ENCODE assay signal across 28 mouse cellular contexts in genomic region chr8:90378036-90378435, GRCm38 (mm10). TPM values are rescaled to one million over a fixed set of nuclear protein-coding genes. Genes with fewer than 3 reads are reported as not detected.
A peak's percentile ranks its signal among the peaks of the same experiment; 100 is the strongest.
DNase-seq lines count a peak whose midpoint lies in the region; ATAC-seq and TF ChIP-seq lines count a peak whose summit lies in the region.
"Had no signal": no experiment of that assay in that cellular context is flagged by ENCODE, and none has a peak within 500 bp of the region (broad histone marks: within the 10 kb centered on the region; RNA-seq: fewer than 3 reads in every experiment).

No protein-coding gene starts in this region.

- dilution Hi-C loops in CH12.LX (cut with MboI; ENCODE audit: extremely low pct_ligation_motif_present, extremely low pct_unique_long_range_greater_than_20kb, low sequenced_read_pairs): no loop called here

- no peak for TF ChIP-seq POLR2A in CH12.LX (IDR thresholded peaks at IDR 0.05; ENCODE audit: low read depth, low read length)

- no peaks in the 10 kb centered on the region for H3K79me2 ChIP-seq in CH12.LX (replicated peaks; ENCODE audit: control insufficient read depth, extremely low read depth, insufficient read depth, poor library complexity, severe bottlenecking)

- H3K4me3 ChIP-seq in CH12.LX (replicated peaks in 1 of 3; ENCODE audit: low read depth in 2 of 3, low read length in 2 of 3, poor library complexity in 1 of 3): no peak overlapping the region
- no peak overlapping the region for H3K4me3 ChIP-seq in stomach, postnatal 0 days (ENCODE audit: low read depth, low read length)
- H3K4me3 ChIP-seq: forebrain, embryonic 13.5 days; heart, adult 2 months; limb, embryonic 10.5 days; limb, embryonic 15.5 days; megakaryocyte, embryonic 14.5 days; midbrain, embryonic 12.5 days had no signal

- peaks cover 7% of the 10 kb centered on the region for H3K9me3 ChIP-seq in CH12.LX (replicated peaks; ENCODE audit: low read length)
- H3K9me3 ChIP-seq in stomach, postnatal 0 days (ENCODE audit: control insufficient read depth, low read length): no peaks in the 10 kb centered on the region
- H3K9me3 ChIP-seq: forebrain, embryonic 13.5 days; limb, embryonic 10.5 days; limb, embryonic 15.5 days; midbrain, embryonic 12.5 days had no signal

- H3K27ac ChIP-seq in CH12.LX (ENCODE audit: insufficient read depth, low read depth): peak overlapping the region; percentile 36; the same call in 1 of the 2 replicates
- H3K27ac ChIP-seq in stomach, postnatal 0 days (replicated peaks): no peak overlapping the region
- H3K27ac ChIP-seq: forebrain, embryonic 13.5 days; heart, adult 2 months; limb, embryonic 10.5 days; limb, embryonic 15.5 days; liver, embryonic 14.5 days; midbrain, embryonic 12.5 days had no signal

- 83% methylated on average over 3 of the region's 3 CpGs for WGBS in stomach, postnatal 0 days

- peaks cover 0 to 33% of the 10 kb centered on the region in 2 experiments; a peak in 3 of 4 replicates for H3K4me1 ChIP-seq in CH12.LX (ENCODE audit: control insufficient read depth in 1 of 2, insufficient read depth in 2 of 2)
- no peaks in the 10 kb centered on the region for H3K4me1 ChIP-seq in stomach, postnatal 0 days (replicated peaks; ENCODE audit: control insufficient read depth, insufficient read depth)
- H3K4me1 ChIP-seq: forebrain, embryonic 13.5 days; limb, embryonic 10.5 days; limb, embryonic 15.5 days; megakaryocyte, embryonic 14.5 days; midbrain, embryonic 12.5 days had no signal

- no peak; the same call in none of the 2 replicates for TF ChIP-seq RAD21 in CH12.LX (IDR thresholded peaks at IDR 0.05; ENCODE audit: low read depth, low read length)

- ATAC-seq in granulocyte monocyte progenitor cell, adult 5-6 weeks (replicated peaks; ENCODE audit: poor library complexity, severe bottlenecking): peak; percentile 97
- ATAC-seq in megakaryocyte, adult 5-6 weeks (ENCODE audit: poor library complexity, severe bottlenecking): peak; percentile 90
- ATAC-seq in stomach, postnatal 0 days (ENCODE audit: low FRiP score, low TSS enrichment): peak; percentile 67
- ATAC-seq: CD4-positive, CD25-positive, alpha-beta regulatory T cell, adult 4 months; forebrain, embryonic 13.5 days; hindbrain, embryonic 16.5 days had no signal

- no peaks in the 10 kb centered on the region for H3K27me3 ChIP-seq in CH12.LX (replicated peaks)
- H3K27me3 ChIP-seq in stomach, postnatal 0 days (ENCODE audit: control insufficient read depth, insufficient read depth, low read length): no peaks in the 10 kb centered on the region
- H3K27me3 ChIP-seq: forebrain, embryonic 13.5 days; limb, embryonic 15.5 days; megakaryocyte, embryonic 14.5 days; midbrain, embryonic 12.5 days had no signal

- TF ChIP-seq CTCF in CH12.LX (conservative IDR thresholded peaks at IDR 0.05 in 1 of 2, IDR thresholded peaks at IDR 0.05 in 1 of 2; ENCODE audit: low read depth in 2 of 2, low read length in 2 of 2): no peak
- TF ChIP-seq CTCF in stomach, postnatal 0 days (IDR thresholded peaks at IDR 0.05; ENCODE audit: low read depth): no peak

- in situ Hi-C loops in CH12.LX (cut with MboI; ENCODE audit: low pct_ligation_motif_present, low pct_unique_long_range_greater_than_20kb, low sequenced_read_pairs): no loop called here

- TF ChIP-seq EP300 in CH12.LX (IDR thresholded peaks at IDR 0.05; ENCODE audit: low read length): peak; percentile 91
- no peak for TF ChIP-seq EP300 in stomach, postnatal 0 days (optimal IDR thresholded peaks at IDR 0.05)

- H3K4me2 ChIP-seq in CH12.LX (ENCODE audit: insufficient read depth, low read depth, poor library complexity, severe bottlenecking): peak overlapping the region; percentile 34
- no peak overlapping the region for H3K4me2 ChIP-seq in stomach, postnatal 0 days (replicated peaks; ENCODE audit: low read depth)
- H3K4me2 ChIP-seq: forebrain, embryonic 13.5 days; limb, embryonic 15.5 days; midbrain, embryonic 12.5 days had no signal

- no peak overlapping the region for H3K9ac ChIP-seq in CH12.LX (ENCODE audit: insufficient read depth, low read depth)
- H3K9ac ChIP-seq in stomach, postnatal 0 days (ENCODE audit: low read length): no peak overlapping the region
- H3K9ac ChIP-seq: forebrain, embryonic 13.5 days; limb, embryonic 15.5 days; liver, embryonic 14.5 days; midbrain, embryonic 12.5 days had no signal

- DNase-seq in CH12.LX (ENCODE audit: extremely low read depth): peak; percentile 89
- DNase-seq in stomach, postnatal 0 days (ENCODE audit: low spot score): no peak
- no peak for DNase-seq in frontal cortex, postnatal 10 days (ENCODE audit: low spot score in 2 of 2)
- no peak for DNase-seq in spleen, postnatal 10 days (ENCODE audit: low spot score in 2 of 2)
- DNase-seq in right cerebral cortex, postnatal 10 days (ENCODE audit: low spot score in 2 of 2): no peak
- DNase-seq: adrenal gland, postnatal 25 days; cerebellum, adult 18-20 months; cerebellum, postnatal 10 days; gastrocnemius, postnatal 25 days; heart, adult 2 months; heart, postnatal 14 days; kidney, adult 11 months; kidney, postnatal 14 days; lung, adult 2 months; lung, postnatal 10 days; right cerebral cortex, postnatal 14 days; thymus, adult 2 months; thymus, postnatal 36 days had no signal

- H3K36me3 ChIP-seq in CH12.LX (replicated peaks in 1 of 2; ENCODE audit: control insufficient read depth in 1 of 2, insufficient read depth in 1 of 2, low read length in 1 of 2): no peaks in the 10 kb centered on the region
- H3K36me3 ChIP-seq in stomach, postnatal 0 days (ENCODE audit: control insufficient read depth, insufficient read depth, low read length): no peaks in the 10 kb centered on the region
- H3K36me3 ChIP-seq: limb, embryonic 10.5 days; limb, embryonic 15.5 days; midbrain, embryonic 12.5 days had no signal

TF ChIP-seq in CH12.LX, 34 proteins besides CTCF, POLR2A, EP300 and RAD21 (continues in another document):
- TF ChIP-seq IRF4 (IDR thresholded peaks at IDR 0.05; ENCODE audit: low read depth, low read length) (peak; percentile 95), TBP (conservative IDR thresholded peaks at IDR 0.05; ENCODE audit: low read depth, low read length) (no peak), CHD1 (IDR thresholded peaks at IDR 0.05; ENCODE audit: low read depth, low read length) (no peak), POLR2AphosphoS2 (IDR thresholded peaks at IDR 0.05; ENCODE audit: low read depth, low read length) (no peak), NRF1 (IDR thresholded peaks at IDR 0.05; ENCODE audit: low read depth, low read length) (0 out of 2 replicates have a peak, but pooled peaks have one; percentile 16), MAFK (IDR thresholded peaks at IDR 0.05; ENCODE audit: insufficient replicate concordance, low read length) (peak; percentile 87), HCFC1 (IDR thresholded peaks at IDR 0.05; ENCODE audit: low read depth, low read length) (no peak), TCF12 (IDR thresholded peaks at IDR 0.05; ENCODE audit: low read depth, low read length) (peak; percentile 81), ETS1 (conservative IDR thresholded peaks at IDR 0.05; ENCODE audit: low read depth, low read length) (peak; percentile 78), RCOR1 (conservative IDR thresholded peaks at IDR 0.05; ENCODE audit: low read depth, low read length) (0 out of 2 replicates have a peak, but pooled peaks have one; percentile 68), ZC3H11A (IDR thresholded peaks at IDR 0.05; ENCODE audit: low read depth, low read length) (no peak), BHLHE40 (IDR thresholded peaks at IDR 0.05; ENCODE audit: low read depth, low read length) (peak; percentile 76), ZKSCAN1 (IDR thresholded peaks at IDR 0.05; ENCODE audit: borderline replicate concordance, low read depth, low read length) (no peak), KAT2A (IDR thresholded peaks at IDR 0.05; ENCODE audit: insufficient replicate concordance, low read length) (no peak), MYC (IDR thresholded peaks at IDR 0.05; ENCODE audit: low read depth, low read length) (no peak), SMC3 (IDR thresholded peaks at IDR 0.05; ENCODE audit: low read depth, low read length) (no peak), E2F4 (IDR thresholded peaks at IDR 0.05; ENCODE audit: insufficient replicate concordance, low read depth, low read length) (no peak), USF2 (conservative IDR thresholded peaks at IDR 0.05; ENCODE audit: low read depth, low read length) (no peak), USF1 (IDR thresholded peaks at IDR 0.05; ENCODE audit: low read depth, low read length) (no peak), GABPA (IDR thresholded peaks at IDR 0.05; ENCODE audit: insufficient replicate concordance, low read depth, low read length) (no peak), MAZ (IDR thresholded peaks at IDR 0.05; ENCODE audit: low read depth, low read length) (no peak), NELFE (IDR thresholded peaks at IDR 0.05; ENCODE audit: low read depth, low read length) (no peak), MXI1 (IDR thresholded peaks at IDR 0.05; ENCODE audit: low read depth, low read length) (0 out of 2 replicates have a peak, but pooled peaks have one; percentile 41), ZNF384 (IDR thresholded peaks at IDR 0.05; ENCODE audit: low read depth, low read length) (no peak), CHD2 (IDR thresholded peaks at IDR 0.05; ENCODE audit: low read length) (peak; percentile 65), ELF1 (IDR thresholded peaks at IDR 0.05; ENCODE audit: low read depth, low read length) (no peak), MEF2A (IDR thresholded peaks at IDR 0.05; ENCODE audit: borderline replicate concordance, low read depth, low read length) (peak; percentile 75; the same call in 1 of the 2 replicates), PAX5 (IDR thresholded peaks at IDR 0.05; ENCODE audit: low read length) (no peak), ZMIZ1 (IDR thresholded peaks at IDR 0.05; ENCODE audit: low read depth, low read length) (no peak), UBTF (IDR thresholded peaks at IDR 0.05; ENCODE audit: low read depth, low read length) (no peak), JUND (conservative IDR thresholded peaks at IDR 0.05; ENCODE audit: low read depth, low read length) (no peak), SIN3A (IDR thresholded peaks at IDR 0.05; ENCODE audit: low read length) (peak; percentile 65; the same call in 1 of the 2 replicates), MAX (IDR thresholded peaks at IDR 0.05; ENCODE audit: low read length) (peak; percentile 45; the same call in 1 of the 2 replicates)

RNA-seq across cellular contexts. Expression of gene Tox3, which starts 29.9 kb away (rescaled TPM):
- not detected in 2 replicates for total RNA-seq in CH12.LX (2012; rRNA removed)
- not detected in 2 replicates for total RNA-seq in CH12.LX (2014; rRNA removed)
- not detected in 2 replicates for polyA plus RNA-seq in CH12.LX (2012; ENCODE audit: insufficient read length, low read depth)
- total RNA-seq in granulocyte monocyte progenitor cell, adult 5-6 weeks (2014; fragmentation: Nextera tagmentation): not detected in 2 replicates
- not detected in 2 replicates for total RNA-seq in granulocyte monocyte progenitor cell, adult 5-6 weeks (2017)
- total RNA-seq in megakaryocyte, adult 5-6 weeks (2015): 0.80 and 1.4 TPM in 2 replicates
- 0.07 and 0.73 TPM in 2 replicates for total RNA-seq in megakaryocyte, adult 5-6 weeks (2017)
- polyA plus RNA-seq in stomach, postnatal 0 days (2015; fragmentation: Nextera tagmentation; extraction: Ambion mirVana): 5.4 and 7.2 TPM in 2 replicates
- polyA plus RNA-seq: CD4-positive, CD25-positive, alpha-beta regulatory T cell, adult 4 months had no signal
